Mouse (Mus musculus) CH12.LX (cell line): Measurements from ENCODE around the gene Myh13. TPM values are rescaled to one million over a fixed set of nuclear protein-coding genes. Genes with fewer than 3 reads are reported as not detected.

ENCODE experiments used
- DNase-seq: peaks from one replicate; pipeline ENCODE4 v3.0.0-alpha.2; 2013; ENCODE audit errors: extremely low read depth
- H3K27ac ChIP-seq: 2 replicates; pipeline ENCODE4 v1.5.1; 2012; ENCODE audit warnings: low read depth, mild to moderate bottlenecking, control low read depth, moderate library complexity; ENCODE audit not compliant: insufficient read depth
- H3K27me3 ChIP-seq: replicated peaks from 2 replicates; pipeline ENCODE3; 2012; ENCODE audit warnings: inconsistent platforms
- H3K36me3 ChIP-seq, 2 experiments: replicated peaks in 1 of 2; 2 replicates each; pipeline versions ENCODE3 to v1.6.1; 2012; ENCODE audit warnings: inconsistent platforms in 1 of 2, low read length in 1 of 2, mild to moderate bottlenecking in 1 of 2, mixed read lengths in 1 of 2, moderate library complexity in 1 of 2; ENCODE audit not compliant: control insufficient read depth in 1 of 2, insufficient read depth in 1 of 2
- H3K4me1 ChIP-seq, 2 experiments: 2 replicates each; pipeline ENCODE4 v1.6.1; 2012; ENCODE audit warnings: inconsistent platforms in 1 of 2, moderate library complexity in 1 of 2; ENCODE audit not compliant: insufficient read depth in 2 of 2, control insufficient read depth in 1 of 2
- H3K4me2 ChIP-seq: 2 replicates; pipeline ENCODE4 v1.6.1; 2012; ENCODE audit warnings: low read depth, mild to moderate bottlenecking, control low read depth; ENCODE audit not compliant: poor library complexity, insufficient read depth, severe bottlenecking
- H3K4me3 ChIP-seq, 3 experiments: fragments of 150-350 bp in 1 of 3; sonication (generic) in 1 of 3; replicated peaks in 1 of 3; 2 replicates each; pipeline versions ENCODE3 to v1.5.1; 2011 to 2012; ENCODE audit warnings: low read depth in 2 of 3, low read length in 2 of 3, mild to moderate bottlenecking in 2 of 3, moderate library complexity in 2 of 3, control low read depth in 1 of 3, improper control_type of control experiment in 1 of 3, inconsistent platforms in 1 of 3, mixed read lengths in 1 of 3; ENCODE audit not compliant: poor library complexity in 1 of 3
- H3K79me2 ChIP-seq: replicated peaks from 2 replicates; pipeline ENCODE4 v1.6.1; 2012; ENCODE audit warnings: mild to moderate bottlenecking, moderate library complexity; ENCODE audit not compliant: control insufficient read depth, poor library complexity, insufficient read depth, severe bottlenecking; ENCODE audit errors: extremely low read depth
- H3K9ac ChIP-seq: 2 replicates; pipeline ENCODE4 v1.6.1; 2012; ENCODE audit warnings: low read depth, mild to moderate bottlenecking, control low read depth, moderate library complexity; ENCODE audit not compliant: insufficient read depth
- H3K9me3 ChIP-seq: replicated peaks from 2 replicates; pipeline ENCODE3; 2012; ENCODE audit warnings: low read length, inconsistent platforms, mixed read lengths
- CHD1 ChIP-seq: IDR thresholded peaks from 2 replicates; pipeline ENCODE4 v1.6.1; 2012; ENCODE audit warnings: low read depth, low read length, improper control_type of control experiment, inconsistent platforms
- CHD2 ChIP-seq: IDR thresholded peaks from 2 replicates; pipeline ENCODE4 v1.6.1; 2011; ENCODE audit warnings: low read length, improper control_type of control experiment
- CTCF ChIP-seq, 2 experiments: IDR thresholded peaks in 1 of 2; conservative IDR thresholded peaks in 1 of 2; 2 replicates each; pipeline ENCODE4 v1.5.1; 2011 to 2012; ENCODE audit warnings: low read depth in 2 of 2, low read length in 2 of 2, improper control_type of control experiment in 1 of 2, inconsistent platforms in 1 of 2, mild to moderate bottlenecking in 1 of 2, moderate library complexity in 1 of 2
- E2F4 ChIP-seq: IDR thresholded peaks from 2 replicates; pipeline ENCODE4 v1.6.1; 2011; ENCODE audit warnings: low read depth, low read length, improper control_type of control experiment; ENCODE audit not compliant: insufficient replicate concordance
- ELF1 ChIP-seq: IDR thresholded peaks from 2 replicates; pipeline ENCODE4 v1.6.1; 2014; ENCODE audit warnings: low read depth, mild to moderate bottlenecking, inconsistent platforms, low read length, improper control_type of control experiment
- IRF4 ChIP-seq: IDR thresholded peaks from 2 replicates; pipeline ENCODE4 v1.6.1; 2014; ENCODE audit warnings: low read depth, mild to moderate bottlenecking, inconsistent platforms, low read length, improper control_type of control experiment
- MAX ChIP-seq: IDR thresholded peaks from 2 replicates; pipeline ENCODE4 v1.6.1; 2011; ENCODE audit warnings: low read length, improper control_type of control experiment
- MAZ ChIP-seq: IDR thresholded peaks from 2 replicates; pipeline ENCODE4 v1.6.1; 2012; ENCODE audit warnings: low read depth, mild to moderate bottlenecking, inconsistent platforms, low read length, improper control_type of control experiment, moderate library complexity
- MEF2A ChIP-seq: IDR thresholded peaks from 2 replicates; pipeline ENCODE4 v1.6.1; 2014; ENCODE audit warnings: low read depth, mild to moderate bottlenecking, inconsistent platforms, low read length, improper control_type of control experiment, borderline replicate concordance
- MXI1 ChIP-seq: IDR thresholded peaks from 2 replicates; pipeline ENCODE4 v1.6.1; 2011; ENCODE audit warnings: mild to moderate bottlenecking, low read depth, low read length, improper control_type of control experiment
- MYC ChIP-seq: IDR thresholded peaks from 2 replicates; pipeline ENCODE4 v1.6.1; 2011; ENCODE audit warnings: low read depth, mild to moderate bottlenecking, improper control_type of control experiment, low read length
- NELFE ChIP-seq: IDR thresholded peaks from 2 replicates; pipeline ENCODE4 v1.6.1; 2011; ENCODE audit warnings: low read depth, low read length, improper control_type of control experiment
- NRF1 ChIP-seq: IDR thresholded peaks from 2 replicates; pipeline ENCODE4 v1.6.1; 2014; ENCODE audit warnings: low read depth, mild to moderate bottlenecking, inconsistent platforms, low read length, improper control_type of control experiment, moderate library complexity
- PAX5 ChIP-seq: IDR thresholded peaks from 2 replicates; pipeline ENCODE4 v1.6.1; 2012; ENCODE audit warnings: low read length, inconsistent platforms, mixed read lengths
- TCF12 ChIP-seq: IDR thresholded peaks from 2 replicates; pipeline ENCODE4 v1.6.1; 2014; ENCODE audit warnings: low read depth, mild to moderate bottlenecking, inconsistent platforms, low read length, improper control_type of control experiment
- USF1 ChIP-seq: IDR thresholded peaks from 2 replicates; pipeline ENCODE4 v1.6.1; 2014; ENCODE audit warnings: low read depth, mild to moderate bottlenecking, inconsistent platforms, low read length, improper control_type of control experiment
- dilution Hi-C: fragments of 300-500 bp; cut with MboI; formaldehyde crosslinking; loops from 2 replicates; pipeline ENCODE4 v1.14.3; 2020; ENCODE audit warnings: low sequenced_read_pairs; ENCODE audit not compliant: extremely low pct_unique_long_range_greater_than_20kb, extremely low pct_ligation_motif_present
- in situ Hi-C: fragments of 300-500 bp; cut with MboI; formaldehyde crosslinking; loops from 3 replicates; pipeline ENCODE4 v1.14.3; 2019; ENCODE audit warnings: low sequenced_read_pairs, low pct_ligation_motif_present, low pct_unique_long_range_greater_than_20kb, mixed read lengths
- polyA plus RNA-seq: library from polyadenylated mRNA; unstranded; fragments of >175 nt; gene quantifications from 2 replicates; pipeline ENCODE4 v1.2.1, GENCODE M21; 2012; ENCODE audit warnings: low read depth; ENCODE audit not compliant: insufficient read length
- total RNA-seq, 2 experiments: library from RNA; depleted of rRNA; stranded (reverse); fragments of 300-350 nt in 1 of 2; fragments of >200 nt in 1 of 2; gene quantifications; 2 replicates each; pipeline ENCODE4 v1.2.3; 2012 to 2014

Gene Myh13
- total and polyA plus RNA-seq, 3 experiments, result 1.1 to 2.4 (median 2.1) TPM

DNA sequence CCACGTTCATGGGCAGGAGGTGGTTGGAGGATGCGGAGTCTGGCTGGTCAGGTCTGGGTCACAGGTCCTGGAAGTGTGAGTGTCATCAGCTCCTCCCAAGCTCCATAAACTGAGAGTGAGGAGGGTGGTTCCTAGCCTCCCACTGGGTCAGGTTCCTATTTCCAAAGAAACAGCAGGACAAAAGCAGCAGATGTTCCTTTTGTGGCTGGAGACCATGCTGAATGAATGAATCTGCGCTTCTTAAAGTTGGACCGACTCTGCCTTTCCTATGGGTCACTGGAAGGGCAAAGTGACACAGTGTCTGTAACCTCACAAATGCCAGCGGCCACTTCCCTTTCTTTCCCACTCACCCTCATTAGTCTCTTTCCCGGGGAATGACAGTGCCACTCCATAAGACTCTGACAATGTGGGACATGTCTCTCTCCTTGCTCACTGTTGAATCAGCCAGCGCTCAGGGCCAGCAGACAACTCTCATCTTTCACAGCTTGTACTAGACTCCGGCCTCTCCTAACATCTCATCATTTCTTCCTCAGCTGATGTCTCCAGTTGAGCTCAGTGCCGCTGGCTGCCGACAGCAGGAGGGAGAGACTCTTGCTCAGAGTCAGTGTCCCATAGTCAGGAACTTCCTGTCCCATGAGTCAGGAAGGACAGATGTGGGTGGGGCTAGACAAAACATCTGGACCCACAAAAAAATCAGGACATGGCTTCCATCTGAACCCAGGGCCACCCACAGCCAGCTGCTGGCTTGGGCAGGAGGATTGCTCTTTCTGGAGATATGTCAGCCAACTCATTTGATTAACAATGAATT lies 58.4 kb downstream of the Myh13 start:
- in situ Hi-C loops (no loop called here), dilution Hi-C loops (no loop called here)
- DNase-seq, result no peak
- peaks cover 4 to 39% of the 10 kb centered on the region in 2 experiments; a peak in 2 of 4 replicates for H3K4me1 ChIP-seq
- H3K79me2 ChIP-seq, result no peaks in the 10 kb centered on the region
- H3K9ac ChIP-seq, result no peak overlapping the region
- H3K9me3 ChIP-seq, result no peaks in the 10 kb centered on the region
- no peak overlapping the region for H3K27ac ChIP-seq
- TF ChIP-seq MEF2A, result no peak
- no peak for TF ChIP-seq E2F4
- no peak for TF ChIP-seq MAX
- no peak for TF ChIP-seq CHD2
- TF ChIP-seq PAX5, result no peak
- no peak for TF ChIP-seq MYC
- TF ChIP-seq USF1, result no peak
- TF ChIP-seq ELF1, result no peak
- no peak for TF ChIP-seq NELFE
- no peak for TF ChIP-seq CHD1
- no peak for TF ChIP-seq CTCF (conservative IDR thresholded peaks at IDR 0.05 in 1 of 2, IDR thresholded peaks at IDR 0.05 in 1 of 2; ENCODE audit: low read depth in 2 of 2, low read length in 2 of 2)
- TF ChIP-seq IRF4, result no peak
- no peak for TF ChIP-seq MXI1
- no peak for TF ChIP-seq TCF12
- no peaks in the 10 kb centered on the region for H3K36me3 ChIP-seq
- no peak overlapping the region for H3K4me3 ChIP-seq
- no peaks in the 10 kb centered on the region for H3K27me3 ChIP-seq
- no peak overlapping the region for H3K4me2 ChIP-seq

DNA sequence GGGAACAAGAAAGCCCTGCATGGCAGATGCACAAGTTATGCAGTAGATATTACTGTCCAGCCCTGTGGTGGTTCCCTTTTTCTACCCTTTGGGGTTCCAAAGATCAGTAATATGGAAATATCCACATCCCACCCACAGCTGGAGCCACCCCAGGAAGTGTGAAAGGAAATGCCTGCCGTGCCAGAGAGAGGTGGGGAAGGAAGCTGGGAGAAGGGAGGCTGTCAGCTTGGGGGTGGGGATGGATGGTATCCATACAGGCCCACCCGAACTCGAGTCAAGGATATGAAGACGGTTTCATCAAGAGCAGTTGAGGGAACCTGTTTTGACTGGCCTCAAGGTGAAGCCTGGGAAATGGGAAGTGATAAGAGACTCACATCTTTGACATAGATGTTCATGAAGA lies 60.4 kb downstream of the Myh13 start:
- in situ Hi-C loops, result no loop called here
- dilution Hi-C loops, result no loop called here
- TF ChIP-seq MXI1 (no peak), MAZ (no peak), NRF1 (no peak)
- TF ChIP-seq, all 38 proteins: peak for 0
- Histone ChIP-seq H3K9ac (no peak overlapping the region), H3K36me3 (no peaks in the 10 kb centered on the region), H3K4me1 (peaks cover 10 to 46% of the 10 kb centered on the region in 2 experiments; a peak in 2 of 4 replicates), H3K27me3 (no peaks in the 10 kb centered on the region), H3K27ac (no peak overlapping the region), H3K4me2 (no peak overlapping the region), H3K79me2 (no peaks in the 10 kb centered on the region), H3K9me3 (no peaks in the 10 kb centered on the region), H3K4me3 (no peak overlapping the region)
- DNase-seq, result no peak
